Mouse (Mus musculus) liver, embryonic 16.5 days (tissue): ENCODE results near the gene Fam78a. TPM values are rescaled to one million over a fixed set of nuclear protein-coding genes. Genes with fewer than 3 reads are reported as not detected.

Source experiments
- ATAC-seq: fragments of 200-750 bp; cut with Nextera tagmentation; 2 replicates; pipeline ENCODE4 v1.8.0; 2017; ENCODE audit warnings: low read depth, mild to moderate bottlenecking, moderate number of reproducible peaks, moderate library complexity
- H3K27ac ChIP-seq: fragments of 300-500 bp; sonication (generic); 2 replicates; pipeline ENCODE4 v1.5.1; 2014; ENCODE audit warnings: mild to moderate bottlenecking, low read length
- H3K27me3 ChIP-seq: fragments of 300-500 bp; sonication (generic); 2 replicates; pipeline ENCODE4 v1.6.1; 2014; ENCODE audit warnings: low read depth, low read length, mixed read lengths; ENCODE audit not compliant: control insufficient read depth, insufficient read depth
- H3K36me3 ChIP-seq: fragments of 300-500 bp; sonication (generic); 2 replicates; pipeline ENCODE4 v1.6.1; 2014; ENCODE audit warnings: mild to moderate bottlenecking; ENCODE audit not compliant: control insufficient read depth, insufficient read depth
- H3K4me1 ChIP-seq: fragments of 300-500 bp; sonication (generic); 2 replicates; pipeline ENCODE4 v1.6.1; 2014; ENCODE audit warnings: low read depth, low read length, mixed read lengths; ENCODE audit not compliant: control insufficient read depth
- H3K4me2 ChIP-seq: fragments of 300-500 bp; sonication (generic); 2 replicates; pipeline ENCODE4 v1.6.1; 2014; ENCODE audit warnings: low read depth, low read length, mixed read lengths
- H3K4me3 ChIP-seq: fragments of 300-500 bp; sonication (generic); 2 replicates; pipeline ENCODE4 v1.5.1; 2014; ENCODE audit warnings: low read depth, mild to moderate bottlenecking, low read length
- H3K9ac ChIP-seq: fragments of 300-500 bp; sonication (generic); 2 replicates; pipeline ENCODE4 v1.6.1; 2014; ENCODE audit warnings: low read depth, low read length
- H3K9me3 ChIP-seq: fragments of 300-500 bp; sonication (generic); replicated peaks from 2 replicates; pipeline ENCODE4 v1.6.1; 2016; ENCODE audit warnings: low read length; ENCODE audit not compliant: control insufficient read depth
- WGBS: fragments of 180-500 bp; shearing (Covaris S2); extraction: QIAGEN DNeasy Blood & Tissue Kit; methylation state at CpG from one replicate; pipeline ENCODE4 v1.1.7; 2014; ENCODE audit not compliant: insufficient replicate concordance; 5-methylcytosine and 5-hydroxymethylcytosine counted together
- polyA plus RNA-seq: library from polyadenylated mRNA; unstranded; fragments of >200 nt; fragmentation: Nextera tagmentation; extraction: Ambion mirVana; gene quantifications from 2 replicates; pipeline ENCODE4 v1.2.1, GENCODE M21; 2015

Fam78a gene
- polyA plus RNA-seq, 1 experiment from 2014 or later, result 6.5 TPM

- Histone ChIP-seq H3K4me2 (no peak overlapping the region), H3K4me3 (no peak overlapping the region), H3K9ac (no peak overlapping the region), H3K9me3 (no peaks in the 10 kb centered on the region), H3K4me1 (peaks cover 32% of the 10 kb centered on the region), H3K27me3 (peaks cover 26% of the 10 kb centered on the region), H3K36me3 (no peaks in the 10 kb centered on the region), H3K27ac (no peak overlapping the region)
- ATAC-seq, result no peak
- WGBS, result 68% methylated on average over 2 of the region's 2 CpGs
Measured at GRCm38 (mm10) chr2:32090145-32090544, 5.5 kb upstream of the Fam78a start.

GRCm38 (mm10) chr2:32089606-32090005 lies 4.9 kb upstream of the Fam78a start:
- no peak overlapping the region for H3K27ac ChIP-seq
- no peaks in the 10 kb centered on the region for H3K36me3 ChIP-seq
- no peak overlapping the region for H3K4me3 ChIP-seq
- 47% methylated on average over 3 of the region's 3 CpGs for whole genome bisulfite sequencing
- H3K9ac ChIP-seq, result no peak overlapping the region
- H3K4me2 ChIP-seq, result no peak overlapping the region
- no peaks in the 10 kb centered on the region for H3K9me3 ChIP-seq
- H3K27me3 ChIP-seq, result peaks cover 26% of the 10 kb centered on the region
- ATAC-seq, result no peak
- H3K4me1 ChIP-seq, result peaks cover 36% of the 10 kb centered on the region

- no peak overlapping the region for H3K9ac ChIP-seq
- no peak for ATAC-seq
- H3K4me3 ChIP-seq, result no peak overlapping the region
- no peaks in the 10 kb centered on the region for H3K36me3 ChIP-seq
- H3K27ac ChIP-seq, result no peak overlapping the region
- peak overlapping the region; percentile 35 for H3K4me2 ChIP-seq
- WGBS, result 10% methylated on average over 35 of the region's 35 CpGs
- no peaks in the 10 kb centered on the region for H3K9me3 ChIP-seq
- H3K27me3 ChIP-seq, result peaks cover 26% of the 10 kb centered on the region
- H3K4me1 ChIP-seq, result peaks cover 33% of the 10 kb centered on the region
Measured at GRCm38 (mm10) chr2:32088372-32088981, 3.8 kb upstream of the Fam78a start.

- H3K27ac ChIP-seq, result no peak overlapping the region
- H3K9me3 ChIP-seq, result no peaks in the 10 kb centered on the region
- H3K36me3 ChIP-seq, result no peaks in the 10 kb centered on the region
- ATAC-seq, result no peak
- no peak overlapping the region for H3K4me3 ChIP-seq
- no peak overlapping the region for H3K9ac ChIP-seq
- WGBS, result 68% methylated on average over 4 of the region's 4 CpGs
- peaks cover 26% of the 10 kb centered on the region for H3K27me3 ChIP-seq
- peaks cover 33% of the 10 kb centered on the region for H3K4me1 ChIP-seq
- no peak overlapping the region for H3K4me2 ChIP-seq
Measured at GRCm38 (mm10) chr2:32087606-32088005, 2.9 kb upstream of the Fam78a start.

GRCm38 (mm10) chr2:32085231-32085630 lies 574 bp upstream of the Fam78a start:
- peak overlapping the region; percentile 86; the same call in 1 of the 2 replicates for H3K4me3 ChIP-seq
- peak; percentile 79 for ATAC-seq
- 28% methylated on average over 2 of the region's 2 CpGs for WGBS
- peaks cover 43% of the 10 kb centered on the region for H3K4me1 ChIP-seq
- H3K27me3 ChIP-seq, result peaks cover 26% of the 10 kb centered on the region
- H3K36me3 ChIP-seq, result no peaks in the 10 kb centered on the region
- no peaks in the 10 kb centered on the region for H3K9me3 ChIP-seq
- H3K27ac ChIP-seq, result peak overlapping the region; percentile 97
- peak overlapping the region; percentile 91 for H3K9ac ChIP-seq
- peak overlapping the region; percentile 100 for H3K4me2 ChIP-seq

GRCm38 (mm10) chr2:32084872-32085199 lies 179 bp upstream of the Fam78a start:
- peaks cover 47% of the 10 kb centered on the region for H3K4me1 ChIP-seq
- ATAC-seq, result no peak
- H3K9ac ChIP-seq, result peak overlapping the region; percentile 91
- H3K36me3 ChIP-seq, result no peaks in the 10 kb centered on the region
- peak overlapping the region; percentile 86 for H3K4me3 ChIP-seq
- peaks cover 26% of the 10 kb centered on the region for H3K27me3 ChIP-seq
- peak overlapping the region; percentile 97 for H3K27ac ChIP-seq
- H3K9me3 ChIP-seq, result no peaks in the 10 kb centered on the region
- 26% methylated on average over 2 of the region's 2 CpGs for WGBS
- peak overlapping the region; percentile 100 for H3K4me2 ChIP-seq

GRCm38 (mm10) chr2:32083159-32084011 lies 1.3 kb downstream of the Fam78a start:
- Histone ChIP-seq H3K4me2 (peak overlapping the region; percentile 100), H3K27ac (peak overlapping the region; percentile 97), H3K9me3 (no peaks in the 10 kb centered on the region), H3K36me3 (no peaks in the 10 kb centered on the region), H3K9ac (peak overlapping the region; percentile 91), H3K27me3 (peaks cover 17% of the 10 kb centered on the region), H3K4me3 (peak overlapping the region; percentile 86), H3K4me1 (peaks cover 50% of the 10 kb centered on the region)
- peak; percentile 73 for ATAC-seq
- WGBS, result 0% methylated on average over 86 of the region's 91 CpGs

- H3K9ac ChIP-seq, result peak overlapping the region; percentile 91
- H3K27ac ChIP-seq, result peak overlapping the region; percentile 97
Measured at GRCm38 (mm10) chr2:32082229-32082628, 2.4 kb downstream of the Fam78a start.

More at GRCm38 (mm10) chr2:32082229-32082628, 2.4 kb downstream of the Fam78a start:
- peaks cover 5% of the 10 kb centered on the region for H3K27me3 ChIP-seq
- H3K4me2 ChIP-seq, result peak overlapping the region; percentile 100
- H3K36me3 ChIP-seq, result no peaks in the 10 kb centered on the region
- H3K4me3 ChIP-seq, result peak overlapping the region; percentile 86
- no peak for ATAC-seq
- H3K4me1 ChIP-seq, result peaks cover 54% of the 10 kb centered on the region
- WGBS, result 5% methylated on average over 2 of the region's 2 CpGs
- H3K9me3 ChIP-seq, result no peaks in the 10 kb centered on the region
